Mouse (Mus musculus): ENCODE data around the gene Fap. TPM values are rescaled to one million over a fixed set of nuclear protein-coding genes. Genes with fewer than 3 reads are reported as not detected.

Gene Fap
- total and polyA plus RNA-seq, 2 experiments from 2014 or later: 0.52 to 0.77 TPM

- 87% methylated on average over 9 of the region's 9 CpGs for WGBS
Observed at GRCm38 (mm10) chr2:62526399-62526798, 47.5 kb downstream of the Fap start.

DNA sequence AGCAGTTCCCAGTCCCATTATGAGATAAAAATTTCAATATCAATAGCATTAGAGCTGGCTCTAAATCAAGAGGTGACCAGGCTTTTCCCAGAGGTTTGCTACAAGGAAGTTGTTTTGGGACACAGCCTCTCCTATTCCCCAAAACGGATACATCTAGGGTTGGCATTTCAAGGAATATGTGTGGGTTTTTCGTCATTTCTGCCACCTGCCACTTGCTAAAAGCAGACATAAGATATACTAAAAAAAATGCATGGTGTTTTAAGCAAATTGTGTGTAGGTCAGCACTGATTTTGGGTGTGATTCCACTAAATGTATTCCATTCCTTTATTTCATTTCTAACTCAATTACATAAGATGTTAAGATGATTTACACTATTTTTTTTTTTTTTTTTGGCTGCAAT lies 56.1 kb downstream of the Fap start:
- Histone ChIP-seq H3K27me3 (ENCODE audit: insufficient read depth, low read length) (no peaks in the 10 kb centered on the region), H3K9ac (replicated peaks; ENCODE audit: low read length, poor library complexity, severe bottlenecking) (no peak overlapping the region), H3K27ac (ENCODE audit: low read depth, low read length) (no peak overlapping the region), H3K4me1 (ENCODE audit: insufficient read depth, low read length) (no peaks in the 10 kb centered on the region), H3K9me3 (ENCODE audit: low read length) (no peaks in the 10 kb centered on the region), H3K4me2 (ENCODE audit: low read depth, low read length, poor library complexity, severe bottlenecking) (no peak overlapping the region), H3K4me3 (ENCODE audit: low read depth, low read length) (no peak overlapping the region), H3K36me3 (ENCODE audit: insufficient read depth, low read length) (no peaks in the 10 kb centered on the region)
- WGBS: 78% methylated on average over 2 of the region's 2 CpGs
- TF ChIP-seq CTCF (IDR thresholded peaks at IDR 0.05): no peak
- no peak for ATAC-seq (ENCODE audit: low FRiP score)
- DNase-seq (ENCODE audit: low spot score): no peak

More at GRCm38 (mm10) chr2:62526399-62526798, 47.5 kb downstream of the Fap start:
- no peaks in the 10 kb centered on the region for H3K27me3 ChIP-seq (ENCODE audit: insufficient read depth, low read length)
- TF ChIP-seq CTCF (IDR thresholded peaks at IDR 0.05): no peak
- H3K9me3 ChIP-seq (ENCODE audit: low read length): no peaks in the 10 kb centered on the region
- H3K4me3 ChIP-seq (ENCODE audit: low read depth, low read length): no peak overlapping the region
- ATAC-seq (ENCODE audit: low FRiP score) (no peak), DNase-seq (ENCODE audit: low spot score) (no peak)
- no peak overlapping the region for H3K27ac ChIP-seq (ENCODE audit: low read depth, low read length)
- no peaks in the 10 kb centered on the region for H3K4me1 ChIP-seq (ENCODE audit: insufficient read depth, low read length)
- H3K36me3 ChIP-seq (ENCODE audit: insufficient read depth, low read length): no peaks in the 10 kb centered on the region
- H3K9ac ChIP-seq (replicated peaks; ENCODE audit: low read length, poor library complexity, severe bottlenecking): no peak overlapping the region
- no peak overlapping the region for H3K4me2 ChIP-seq (ENCODE audit: low read depth, low read length, poor library complexity, severe bottlenecking)

- H3K27me3 ChIP-seq (ENCODE audit: insufficient read depth, low read length): no peaks in the 10 kb centered on the region
Observed at GRCm38 (mm10) chr2:62514477-62514876, 59.4 kb downstream of the Fap start.

GRCm38 (mm10) chr2:62513477-62513876 lies 60.4 kb downstream of the Fap start:
- no peak overlapping the region for H3K27ac ChIP-seq (ENCODE audit: low read depth, low read length)
- H3K36me3 ChIP-seq (ENCODE audit: insufficient read depth, low read length): no peaks in the 10 kb centered on the region
- no peak for ATAC-seq (ENCODE audit: low FRiP score)
- TF ChIP-seq CTCF (IDR thresholded peaks at IDR 0.05): no peak
- no peak overlapping the region for H3K9ac ChIP-seq (replicated peaks; ENCODE audit: low read length, poor library complexity, severe bottlenecking)
- 91% methylated on average over 15 of the region's 15 CpGs for WGBS
- H3K27me3 ChIP-seq (ENCODE audit: insufficient read depth, low read length): no peaks in the 10 kb centered on the region
- H3K4me1 ChIP-seq (ENCODE audit: insufficient read depth, low read length): no peaks in the 10 kb centered on the region
- peak; percentile 56 for DNase-seq (ENCODE audit: low spot score)
- no peak overlapping the region for H3K4me3 ChIP-seq (ENCODE audit: low read depth, low read length)
- no peaks in the 10 kb centered on the region for H3K9me3 ChIP-seq (ENCODE audit: low read length)
- no peak overlapping the region for H3K4me2 ChIP-seq (ENCODE audit: low read depth, low read length, poor library complexity, severe bottlenecking)

More at GRCm38 (mm10) chr2:62514477-62514876, 59.4 kb downstream of the Fap start:
- H3K27ac ChIP-seq (ENCODE audit: low read depth, low read length): no peak overlapping the region
- DNase-seq (ENCODE audit: low spot score) (no peak), ATAC-seq (ENCODE audit: low FRiP score) (no peak)
- H3K4me2 ChIP-seq (ENCODE audit: low read depth, low read length, poor library complexity, severe bottlenecking): no peak overlapping the region
- TF ChIP-seq CTCF (IDR thresholded peaks at IDR 0.05): no peak
- H3K9ac ChIP-seq (replicated peaks; ENCODE audit: low read length, poor library complexity, severe bottlenecking): no peak overlapping the region
- 91% methylated on average over 6 of the region's 6 CpGs for WGBS
- H3K4me3 ChIP-seq (ENCODE audit: low read depth, low read length): no peak overlapping the region
- H3K9me3 ChIP-seq (ENCODE audit: low read length): no peaks in the 10 kb centered on the region
- H3K36me3 ChIP-seq (ENCODE audit: insufficient read depth, low read length): no peaks in the 10 kb centered on the region
- no peaks in the 10 kb centered on the region for H3K4me1 ChIP-seq (ENCODE audit: insufficient read depth, low read length)

DNA sequence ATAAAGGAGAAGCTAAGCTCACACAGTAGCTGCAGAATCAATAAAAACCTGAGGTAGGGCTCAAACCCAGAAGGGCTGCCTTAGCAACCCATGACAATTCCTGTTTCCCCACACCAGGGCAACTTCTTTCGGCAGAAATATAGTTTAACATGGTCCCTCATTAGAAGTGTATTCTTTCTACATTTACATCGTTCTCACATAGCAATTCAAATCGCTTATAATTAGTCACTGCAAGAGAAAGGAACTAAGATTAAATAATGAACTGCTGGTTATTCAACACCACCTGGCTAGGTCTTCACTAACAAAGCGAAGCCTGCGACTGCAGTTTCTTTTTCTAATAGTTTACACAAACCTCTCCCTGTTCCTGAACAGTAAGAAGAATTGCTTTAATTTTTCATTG lies 66.7 kb downstream of the Fap start:
- DNase-seq (ENCODE audit: low spot score): no peak
- no peak for TF ChIP-seq CTCF (IDR thresholded peaks at IDR 0.05)
- H3K27me3 ChIP-seq (ENCODE audit: insufficient read depth, low read length): no peaks in the 10 kb centered on the region
- no peaks in the 10 kb centered on the region for H3K36me3 ChIP-seq (ENCODE audit: insufficient read depth, low read length)
- 77% methylated on average over 5 of the region's 5 CpGs for WGBS
- no peak overlapping the region for H3K4me2 ChIP-seq (ENCODE audit: low read depth, low read length, poor library complexity, severe bottlenecking)
- no peak overlapping the region for H3K9ac ChIP-seq (replicated peaks; ENCODE audit: low read length, poor library complexity, severe bottlenecking)
- no peak for ATAC-seq (ENCODE audit: low FRiP score)
- no peaks in the 10 kb centered on the region for H3K4me1 ChIP-seq (ENCODE audit: insufficient read depth, low read length)
- no peaks in the 10 kb centered on the region for H3K9me3 ChIP-seq (ENCODE audit: low read length)
- H3K4me3 ChIP-seq (ENCODE audit: low read depth, low read length): no peak overlapping the region
- no peak overlapping the region for H3K27ac ChIP-seq (ENCODE audit: low read depth, low read length)

GRCm38 (mm10) chr2:62506441-62506840 lies 67.4 kb downstream of the Fap start:
- no peaks in the 10 kb centered on the region for H3K27me3 ChIP-seq (ENCODE audit: insufficient read depth, low read length)
- no peaks in the 10 kb centered on the region for H3K4me1 ChIP-seq (ENCODE audit: insufficient read depth, low read length)
- H3K4me2 ChIP-seq (ENCODE audit: low read depth, low read length, poor library complexity, severe bottlenecking): no peak overlapping the region
- DNase-seq (ENCODE audit: low spot score) (no peak), ATAC-seq (ENCODE audit: low FRiP score) (no peak)
- no peak overlapping the region for H3K4me3 ChIP-seq (ENCODE audit: low read depth, low read length)
- H3K36me3 ChIP-seq (ENCODE audit: insufficient read depth, low read length): no peaks in the 10 kb centered on the region
- no peak overlapping the region for H3K9ac ChIP-seq (replicated peaks; ENCODE audit: low read length, poor library complexity, severe bottlenecking)
- no peak overlapping the region for H3K27ac ChIP-seq (ENCODE audit: low read depth, low read length)
- no peak for TF ChIP-seq CTCF (IDR thresholded peaks at IDR 0.05)
- no peaks in the 10 kb centered on the region for H3K9me3 ChIP-seq (ENCODE audit: low read length)
- WGBS: 29% methylated on average over 2 of the region's 2 CpGs

All from midbrain, postnatal 0 days (tissue).